Comparison of ENCODE assay signal across 8 mouse cellular contexts in genomic region chr1:88094941-88095492, GRCm38 (mm10). TPM values are rescaled to one million over a fixed set of nuclear protein-coding genes. Genes with fewer than 3 reads are reported as not detected.
DNase-seq lines count a peak whose midpoint lies in the region; ATAC-seq and TF ChIP-seq lines count a peak whose summit lies in the region.

Gene Ugt1a7c, plus strand, starts transcription at chr1:88095062.

- 0 out of 2 replicates have a peak within 1 kb of the TSS, but pooled peaks have one; percentile 10 for H3K4me2 ChIP-seq in embryonic facial prominence, embryonic 15.5 days (replicated peaks)

- no peak for TF ChIP-seq CTCF in spleen, adult 2 months (IDR thresholded peaks at IDR 0.05; ENCODE audit: extremely low read depth, insufficient read depth, insufficient read length, insufficient replicate concordance)

- peaks cover 2% of the 10 kb centered on the region; the same call in 1 of the 2 replicates for H3K4me1 ChIP-seq in spleen, adult 2 months (ENCODE audit: control insufficient read depth, insufficient read depth, insufficient read length)
- peaks cover 7% of the 10 kb centered on the region for H3K4me1 ChIP-seq in embryonic facial prominence, embryonic 15.5 days

- ATAC-seq in embryonic facial prominence, embryonic 15.5 days (ENCODE audit: insufficient number of reproducible peaks, low FRiP score, low TSS enrichment, low read depth) = no peak
- no peak for ATAC-seq in erythroblast, adult 5-6 weeks (replicated peaks; ENCODE audit: low FRiP score, poor library complexity, severe bottlenecking)
- ATAC-seq in erythroid progenitor cell, adult 5-6 weeks (replicated peaks; ENCODE audit: low FRiP score, poor library complexity, severe bottlenecking) = no peak

- no peaks in the 10 kb centered on the region for H3K27me3 ChIP-seq in spleen, adult 2 months (ENCODE audit: control insufficient read depth, insufficient read depth, low read length)
- no peaks in the 10 kb centered on the region for H3K27me3 ChIP-seq in embryonic facial prominence, embryonic 15.5 days

- H3K27ac ChIP-seq in spleen, adult 2 months (ENCODE audit: insufficient read depth, low read length) = peak within 1 kb of the TSS; percentile 61
- peak within 1 kb of the TSS; percentile 61 for H3K27ac ChIP-seq in embryonic facial prominence, embryonic 15.5 days (replicated peaks)

- no peak within 1 kb of the TSS for H3K9ac ChIP-seq in embryonic facial prominence, embryonic 15.5 days

- no peak for TF ChIP-seq POLR2A in spleen, adult 2 months (IDR thresholded peaks at IDR 0.05; ENCODE audit: low read depth, low read length)

- DNase-seq in spleen, adult 2 months (ENCODE audit: low read depth in 1 of 2, low spot score in 2 of 2) = no peak
- no peak for DNase-seq in spleen, postnatal 14 days (ENCODE audit: low spot score in 2 of 2)
- DNase-seq in kidney, adult 9 months = peak; percentile 77
- peak; percentile 50 for DNase-seq in lung, postnatal 14 days
- DNase-seq in adrenal gland, postnatal 4 days (ENCODE audit: low spot score in 2 of 2) = no peak

- WGBS in spleen, adult 2 months = 6% methylated on average over 10 of the region's 10 CpGs
- WGBS in embryonic facial prominence, embryonic 15.5 days = 23% methylated on average over 10 of the region's 10 CpGs

- no peaks in the 10 kb centered on the region for H3K36me3 ChIP-seq in spleen, adult 2 months (ENCODE audit: control insufficient read depth, insufficient read depth, low read length)
- no peaks in the 10 kb centered on the region for H3K36me3 ChIP-seq in embryonic facial prominence, embryonic 15.5 days

- no peaks in the 10 kb centered on the region for H3K9me3 ChIP-seq in embryonic facial prominence, embryonic 15.5 days (replicated peaks)

- H3K4me3 ChIP-seq in spleen, adult 2 months (ENCODE audit: extremely low read depth, insufficient read depth, insufficient read length) = peak within 1 kb of the TSS; percentile 53; the same call in 1 of the 2 replicates
- no peak within 1 kb of the TSS for H3K4me3 ChIP-seq in embryonic facial prominence, embryonic 15.5 days (replicated peaks)

RNA-seq across cellular contexts. Expression of gene Ugt1a7c, which starts in this region (rescaled TPM):
- 1.5 and 3.5 TPM in 2 replicates for polyA plus RNA-seq in spleen, adult 2 months (2012; rRNA removed)
- polyA plus RNA-seq in embryonic facial prominence, embryonic 15.5 days (2015; fragmentation: Nextera tagmentation; extraction: Ambion mirVana) = 3.0 and 4.9 TPM in 2 replicates
- 7.1 and 15.5 TPM in 2 replicates for total RNA-seq in erythroblast, adult 5-6 weeks (2015; ENCODE audit: low replicate concordance)
- total RNA-seq in erythroblast, adult 5-6 weeks (2017; ENCODE audit: low replicate concordance) = 9.9 and 11.0 TPM in 2 replicates
- 4.0 and 7.5 TPM in 2 replicates for total RNA-seq in erythroid progenitor cell, adult 5-6 weeks (2015; ENCODE audit: low replicate concordance)
- total RNA-seq in erythroid progenitor cell, adult 5-6 weeks (2017; ENCODE audit: low replicate concordance) = 3.6 and 11.5 TPM in 2 replicates
- total RNA-seq in adrenal gland, postnatal 4 days (2021) = 1 to 10 TPM; 2.1 to 5.4 TPM

Comparison
In these comparisons a context has a peak if more than half of its experiments do, and no peak if none do; other contexts are left out.
1. DNase-seq: peak in kidney, adult 9 months (single experiment) and lung, postnatal 14 days (single experiment); none in spleen, adult 2 months (0 of 2), spleen, postnatal 14 days (0 of 2) and adrenal gland, postnatal 4 days (0 of 2).